Mouse (Mus musculus) erythroblast, embryonic 14.5 days (primary cell): ENCODE data around the gene Hoxc9.

ENCODE experiments used
- GATA1 ChIP-seq: IDR thresholded peaks from 2 replicates; pipeline ENCODE4 v1.6.1; 2012; ENCODE audit warnings: low read length, inconsistent platforms, mixed read lengths
- TAL1 ChIP-seq: IDR thresholded peaks from 3 replicates; pipeline ENCODE4 v1.6.1; 2012; ENCODE audit warnings: low read length, inconsistent platforms, mixed read lengths

GRCm38 (mm10) chr15:102979936-102980335 is 3.7 kb downstream of the Hoxc9 start:
- no peak for TF ChIP-seq GATA1
- TF ChIP-seq TAL1 = no peak
